Mouse (Mus musculus): ENCODE results near the gene Stac2.

- no peak for TF ChIP-seq POLR2A (IDR thresholded peaks at IDR 0.05; ENCODE audit: borderline replicate concordance, control insufficient read depth, low read depth, low read length)
- no peak for TF ChIP-seq CTCF (IDR thresholded peaks at IDR 0.05; ENCODE audit: control insufficient read depth, insufficient read depth, low read length)
Measured at GRCm38 (mm10) chr11:98001351-98001824, 51.9 kb downstream of the Stac2 start.

Data from bone marrow, adult 2 months (tissue).